Mouse (Mus musculus) CH12.LX (cell line): ENCODE measurements around the gene St6gal1.

Experiments used
- CTCF ChIP-seq, 2 experiments: IDR thresholded peaks in 1 of 2; conservative IDR thresholded peaks in 1 of 2; 2 replicates each; pipeline ENCODE4 v1.5.1; 2011 to 2012; ENCODE audit warnings: low read depth in 2 of 2, low read length in 2 of 2, improper control_type of control experiment in 1 of 2, inconsistent platforms in 1 of 2, mild to moderate bottlenecking in 1 of 2, moderate library complexity in 1 of 2
- EP300 ChIP-seq: IDR thresholded peaks from 2 replicates; pipeline ENCODE4 v1.6.1; 2011; ENCODE audit warnings: low read length, improper control_type of control experiment
- NELFE ChIP-seq: IDR thresholded peaks from 2 replicates; pipeline ENCODE4 v1.6.1; 2011; ENCODE audit warnings: low read depth, low read length, improper control_type of control experiment
- NRF1 ChIP-seq: IDR thresholded peaks from 2 replicates; pipeline ENCODE4 v1.6.1; 2014; ENCODE audit warnings: low read depth, mild to moderate bottlenecking, inconsistent platforms, low read length, improper control_type of control experiment, moderate library complexity
- POLR2A ChIP-seq: IDR thresholded peaks from 2 replicates; pipeline ENCODE4 v1.6.1; 2011; ENCODE audit warnings: low read depth, mild to moderate bottlenecking, improper control_type of control experiment, low read length
- SIN3A ChIP-seq: IDR thresholded peaks from 2 replicates; pipeline ENCODE4 v1.6.1; 2012; ENCODE audit warnings: low read length, improper control_type of control experiment, inconsistent platforms

GRCm38 (mm10) chr16:23361031-23361430 is 136.5 kb downstream of the St6gal1 start:
- no peak for TF ChIP-seq EP300
- TF ChIP-seq SIN3A: no peak
- TF ChIP-seq CTCF (conservative IDR thresholded peaks at IDR 0.05 in 1 of 2, IDR thresholded peaks at IDR 0.05 in 1 of 2; ENCODE audit: low read depth in 2 of 2, low read length in 2 of 2): no peak
- 0 out of 2 replicates have a peak, but pooled peaks have one; percentile 22 for TF ChIP-seq POLR2A
- no peak for TF ChIP-seq NRF1
- TF ChIP-seq NELFE: no peak
